Mouse (Mus musculus) myocyte (in vitro differentiated cells): ENCODE results near the gene Synpo2l. TPM values are rescaled to one million over a fixed set of nuclear protein-coding genes. Genes with fewer than 3 reads are reported as not detected.
A peak's percentile ranks its signal among the peaks of the same experiment; 100 is the strongest.

ENCODE experiments used
- H3K27me3 ChIP-seq: one replicate; pipeline ENCODE4 v1.6.1; 2011; ENCODE audit not compliant: control insufficient read depth, insufficient read depth, insufficient read length
- H3K36me3 ChIP-seq: one replicate; pipeline ENCODE4 v1.6.1; 2011; ENCODE audit not compliant: control insufficient read depth, insufficient read depth
- H3K4me2 ChIP-seq: one replicate; pipeline ENCODE4 v1.6.1; 2011; ENCODE audit warnings: low read depth, control low read depth
- H3K4me3 ChIP-seq: one replicate; pipeline ENCODE4 v1.5.1; 2011; ENCODE audit warnings: mild to moderate bottlenecking, control low read depth, moderate library complexity
- H3K79me2 ChIP-seq: one replicate; pipeline ENCODE4 v1.6.1; 2011; ENCODE audit not compliant: control insufficient read depth, insufficient read depth
- H3ac ChIP-seq: one replicate; pipeline ENCODE4 v1.6.1; 2011; ENCODE audit not compliant: control insufficient read depth, insufficient read length
- CEBPB ChIP-seq: IDR thresholded peaks from 2 replicates; pipeline ENCODE4 v1.6.1; 2011; ENCODE audit warnings: mild to moderate bottlenecking, moderate library complexity; ENCODE audit not compliant: poor library complexity, insufficient read depth, severe bottlenecking
- E2F4 ChIP-seq: IDR thresholded peaks from one replicate; pipeline ENCODE4 v1.6.1; 2011; ENCODE audit warnings: mild to moderate bottlenecking, control low read depth, moderate library complexity; ENCODE audit not compliant: insufficient read depth
- MAX ChIP-seq: IDR thresholded peaks from one replicate; pipeline ENCODE4 v1.6.1; 2011; ENCODE audit warnings: low read depth, mild to moderate bottlenecking, control low read depth
- MYOD1 ChIP-seq, 3 experiments: IDR thresholded peaks; one replicate each; pipeline ENCODE4 v1.6.1; 2011; ENCODE audit warnings: control low read depth in 2 of 3, low read depth in 2 of 3, mild to moderate bottlenecking in 2 of 3, moderate library complexity in 1 of 3; ENCODE audit not compliant: insufficient read length in 2 of 3, control insufficient read depth in 1 of 3
- MYOG ChIP-seq, 3 experiments: IDR thresholded peaks; one replicate each; pipeline ENCODE4 v1.6.1; 2011; ENCODE audit warnings: control low read depth in 2 of 3, low read depth in 2 of 3, mild to moderate bottlenecking in 2 of 3; ENCODE audit not compliant: insufficient read length in 2 of 3, control insufficient read depth in 1 of 3, insufficient read depth in 1 of 3
- POLR2A ChIP-seq: IDR thresholded peaks from one replicate; pipeline ENCODE4 v1.6.1; 2011; ENCODE audit warnings: low read depth, mild to moderate bottlenecking, control low read depth, moderate library complexity; ENCODE audit not compliant: insufficient read length
- POLR2AphosphoS2 ChIP-seq: IDR thresholded peaks from one replicate; pipeline ENCODE4 v1.6.1; 2011; ENCODE audit warnings: low read depth, control low read depth; ENCODE audit not compliant: insufficient read length
- REST ChIP-seq: IDR thresholded peaks from one replicate; pipeline ENCODE4 v1.6.1; 2011; ENCODE audit warnings: mild to moderate bottlenecking, control low read depth, moderate library complexity; ENCODE audit not compliant: insufficient read depth, insufficient read length
- SRF ChIP-seq: IDR thresholded peaks from one replicate; pipeline ENCODE4 v1.6.1; 2011; ENCODE audit warnings: low read depth; ENCODE audit not compliant: control insufficient read depth, insufficient read length
- TCF12 ChIP-seq: IDR thresholded peaks from one replicate; pipeline ENCODE4 v1.6.1; 2011; ENCODE audit warnings: mild to moderate bottlenecking, control low read depth; ENCODE audit not compliant: poor library complexity, insufficient read depth, severe bottlenecking
- TCF3 ChIP-seq: IDR thresholded peaks from one replicate; pipeline ENCODE4 v1.6.1; 2011; ENCODE audit warnings: low read depth, control low read depth; ENCODE audit not compliant: insufficient read length
- USF1 ChIP-seq: IDR thresholded peaks from one replicate; pipeline ENCODE4 v1.6.1; 2011; ENCODE audit warnings: low read depth, mild to moderate bottlenecking, control low read depth, moderate library complexity
- polyA plus RNA-seq: library from polyadenylated mRNA; unstranded; fragments of >200 nt; fragmentation: generic; extraction: Trizol; gene quantifications from one replicate; pipeline ENCODE4 v1.2.1, GENCODE M21; 2012; ENCODE audit warnings: missing spikeins

The Synpo2l gene
- polyA plus RNA-seq, 1 experiment = 165 TPM

GRCm38 (mm10) chr14:20656361-20656760 lies 11.8 kb downstream of the Synpo2l start, which contains the start of gene Myoz1:
Gene Myoz1 (minus strand): TSS chr14:20656540.
- Histone ChIP-seq H3K4me3 (no peak within 1 kb of the TSS), H3ac (no peak within 1 kb of the TSS), H3K27me3 (no peaks in the 10 kb centered on the region), H3K4me2 (peak within 1 kb of the TSS; percentile 27), H3K79me2 (no peaks in the 10 kb centered on the region), H3K36me3 (no peaks in the 10 kb centered on the region)
- TF ChIP-seq REST (no peak), CEBPB (no peak)

GRCm38 (mm10) chr14:20655731-20656130 lies 12.4 kb downstream of the Synpo2l start:
- H3K4me3 ChIP-seq = no peak overlapping the region
- H3K4me2 ChIP-seq = peak overlapping the region; percentile 27
- H3K27me3 ChIP-seq = no peaks in the 10 kb centered on the region
- no peaks in the 10 kb centered on the region for H3K36me3 ChIP-seq
- TF ChIP-seq MYOG (IDR thresholded peaks at IDR 0.05; ENCODE audit: control insufficient read depth in 1 of 3, insufficient read depth in 1 of 3, insufficient read length in 2 of 3, low read depth in 2 of 3) (no peak), TCF3 (no peak), MAX (no peak), E2F4 (no peak), REST (no peak), TCF12 (no peak), MYOD1 (IDR thresholded peaks at IDR 0.05; ENCODE audit: control insufficient read depth in 1 of 3, insufficient read length in 2 of 3, low read depth in 2 of 3) (no peak), SRF (no peak)
- no peaks in the 10 kb centered on the region for H3K79me2 ChIP-seq
- H3ac ChIP-seq = no peak overlapping the region

- H3K79me2 ChIP-seq = no peaks in the 10 kb centered on the region
- no peak overlapping the region for H3K4me3 ChIP-seq
- H3ac ChIP-seq = no peak overlapping the region
- no peaks in the 10 kb centered on the region for H3K27me3 ChIP-seq
- no peaks in the 10 kb centered on the region for H3K36me3 ChIP-seq
- peak overlapping the region; percentile 27 for H3K4me2 ChIP-seq
- TF ChIP-seq POLR2A = no peak
- peak; percentile 56; the same call in 1 of the 2 replicates for TF ChIP-seq CEBPB
Observed at GRCm38 (mm10) chr14:20654690-20655421, 13.3 kb downstream of the Synpo2l start.

GRCm38 (mm10) chr14:20651722-20652256 lies 16.4 kb downstream of the Synpo2l start:
- Histone ChIP-seq H3ac (no peak overlapping the region), H3K79me2 (no peaks in the 10 kb centered on the region), H3K36me3 (no peaks in the 10 kb centered on the region), H3K4me3 (no peak overlapping the region), H3K27me3 (no peaks in the 10 kb centered on the region), H3K4me2 (no peak overlapping the region)
- TF ChIP-seq SRF (no peak), CEBPB (no peak), E2F4 (no peak), REST (no peak), TCF3 (no peak), MYOD1 (IDR thresholded peaks at IDR 0.05; ENCODE audit: control insufficient read depth in 1 of 3, insufficient read length in 2 of 3, low read depth in 2 of 3) (peak in 1 of 3 experiments; percentile 5), MYOG (IDR thresholded peaks at IDR 0.05; ENCODE audit: control insufficient read depth in 1 of 3, insufficient read depth in 1 of 3, insufficient read length in 2 of 3, low read depth in 2 of 3) (peak in 1 of 3 experiments; percentile 4), POLR2A (no peak), POLR2AphosphoS2 (no peak), TCF12 (no peak), USF1 (no peak), MAX (no peak)

GRCm38 (mm10) chr14:20651000-20651399 lies 17.2 kb downstream of the Synpo2l start:
- Histone ChIP-seq H3K4me3 (no peak overlapping the region), H3K36me3 (no peaks in the 10 kb centered on the region), H3K4me2 (no peak overlapping the region), H3K79me2 (no peaks in the 10 kb centered on the region), H3ac (no peak overlapping the region), H3K27me3 (no peaks in the 10 kb centered on the region)
- no peak for TF ChIP-seq SRF
- TF ChIP-seq REST = no peak
- TF ChIP-seq TCF3 = no peak
- no peak for TF ChIP-seq MAX
- TF ChIP-seq MYOG (IDR thresholded peaks at IDR 0.05; ENCODE audit: control insufficient read depth in 1 of 3, insufficient read depth in 1 of 3, insufficient read length in 2 of 3, low read depth in 2 of 3) = peak; percentile 29 to 85 (median 72)
- TF ChIP-seq MYOD1 (IDR thresholded peaks at IDR 0.05; ENCODE audit: control insufficient read depth in 1 of 3, insufficient read length in 2 of 3, low read depth in 2 of 3) = peak; percentile 55 to 82 (median 79)
- TF ChIP-seq CEBPB = no peak
- no peak for TF ChIP-seq POLR2A
- no peak for TF ChIP-seq E2F4
